Mouse (Mus musculus) left cerebral cortex, postnatal 14 days (tissue): ENCODE measurements at regions not wholly inside any gene's neighbourhood (a gene's known extent, or its start where the extent isn't known, plus 50 kb on each side); places are given as distances from the start of the nearest gene placed in this dataset.

Experiments
- DNase-seq, 2 experiments: peaks; one replicate each; pipeline ENCODE4 v3.0.0; 2021 to 2022; ENCODE audit warnings: low spot score in 2 of 2, mixed read lengths in 1 of 2
- intact Hi-C: fragments of 180-260 bp; cut with DNase I; formaldehyde crosslinking; loops from one replicate; pipeline ENCODE4 v1.15.1; 2025

DNA sequence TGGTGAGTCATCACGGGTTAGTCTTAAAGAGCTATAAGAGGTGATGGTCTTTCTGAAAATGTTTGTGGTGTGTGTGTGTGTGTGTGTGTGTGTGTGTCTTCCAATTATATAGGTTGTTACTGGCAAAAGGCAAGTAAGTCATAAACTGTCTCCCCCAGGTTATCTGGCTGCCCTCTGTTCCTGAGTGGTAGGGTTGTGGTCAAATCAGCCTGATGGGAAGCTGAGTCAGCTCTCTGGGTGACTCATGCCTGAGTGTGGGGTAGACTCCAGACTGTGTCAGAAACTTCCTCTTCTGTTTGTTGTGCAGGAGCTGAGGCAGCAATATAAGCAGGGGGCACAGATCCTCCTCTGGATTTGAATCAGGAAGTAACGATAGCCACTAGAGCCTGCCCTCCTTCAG, 656.8 kb upstream of the Tgif2lx2 start:
- peak; percentile 3 for DNase-seq
- intact Hi-C loops: no loop called here
